Mouse (Mus musculus) CH12.LX (cell line): ENCODE measurements around the gene Gm10778.

Experiments
- BHLHE40 ChIP-seq: IDR thresholded peaks from 2 replicates; pipeline ENCODE4 v1.6.1; 2011; ENCODE audit warnings: mild to moderate bottlenecking, low read depth, low read length, improper control_type of control experiment
- CHD1 ChIP-seq: IDR thresholded peaks from 2 replicates; pipeline ENCODE4 v1.6.1; 2012; ENCODE audit warnings: low read depth, low read length, improper control_type of control experiment, inconsistent platforms
- CTCF ChIP-seq, 2 experiments: IDR thresholded peaks in 1 of 2; conservative IDR thresholded peaks in 1 of 2; 2 replicates each; pipeline ENCODE4 v1.5.1; 2011 to 2012; ENCODE audit warnings: low read depth in 2 of 2, low read length in 2 of 2, improper control_type of control experiment in 1 of 2, inconsistent platforms in 1 of 2, mild to moderate bottlenecking in 1 of 2, moderate library complexity in 1 of 2
- ELF1 ChIP-seq: IDR thresholded peaks from 2 replicates; pipeline ENCODE4 v1.6.1; 2014; ENCODE audit warnings: low read depth, mild to moderate bottlenecking, inconsistent platforms, low read length, improper control_type of control experiment
- EP300 ChIP-seq: IDR thresholded peaks from 2 replicates; pipeline ENCODE4 v1.6.1; 2011; ENCODE audit warnings: low read length, improper control_type of control experiment
- IRF4 ChIP-seq: IDR thresholded peaks from 2 replicates; pipeline ENCODE4 v1.6.1; 2014; ENCODE audit warnings: low read depth, mild to moderate bottlenecking, inconsistent platforms, low read length, improper control_type of control experiment
- JUND ChIP-seq: conservative IDR thresholded peaks from 2 replicates; pipeline ENCODE4 v1.6.1; 2011; ENCODE audit warnings: low read depth, low read length, improper control_type of control experiment
- SIN3A ChIP-seq: IDR thresholded peaks from 2 replicates; pipeline ENCODE4 v1.6.1; 2012; ENCODE audit warnings: low read length, improper control_type of control experiment, inconsistent platforms
- ZNF384 ChIP-seq: IDR thresholded peaks from 2 replicates; pipeline ENCODE4 v1.6.1; 2012; ENCODE audit warnings: low read depth, low read length, improper control_type of control experiment, inconsistent platforms

GRCm38 (mm10) chr10:81600738-81601203 lies 48.1 kb upstream of the Gm10778 start, which contains the start of gene Tle6:
- TF ChIP-seq CHD1 (no peak), EP300 (peak; percentile 19; the same call in 1 of the 2 replicates), CTCF (conservative IDR thresholded peaks at IDR 0.05 in 1 of 2, IDR thresholded peaks at IDR 0.05 in 1 of 2; ENCODE audit: low read depth in 2 of 2, low read length in 2 of 2) (no peak), IRF4 (no peak), JUND (no peak), ELF1 (peak; percentile 30; the same call in 1 of the 2 replicates), ZNF384 (no peak), BHLHE40 (peak; percentile 88), SIN3A (peak; percentile 41; the same call in 1 of the 2 replicates)
